Mouse (Mus musculus): ENCODE data around the gene Fahd1.

DNA sequence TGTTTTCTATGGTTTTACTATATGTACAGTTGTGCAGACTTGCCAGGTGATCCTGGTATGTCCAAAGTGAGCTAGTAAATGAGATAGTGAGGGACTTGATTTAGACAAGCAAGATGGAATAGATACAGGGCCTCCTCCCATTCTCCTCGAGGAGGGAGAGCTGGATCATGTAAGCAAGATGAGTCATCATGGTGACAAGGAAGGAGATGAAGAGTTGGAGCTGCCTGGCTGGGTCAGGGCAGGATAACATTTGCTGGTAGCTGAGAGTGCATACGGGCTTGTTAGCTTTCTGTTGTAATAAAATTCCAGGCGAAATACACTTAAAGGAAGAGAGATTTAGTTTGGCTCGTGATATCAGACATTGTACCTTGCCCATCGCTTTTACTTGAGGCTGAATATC is 9.8 kb downstream of the Fahd1 start:
- no peak for TF ChIP-seq POLR2A (IDR thresholded peaks at IDR 0.05; ENCODE audit: low read depth, low read length)
- TF ChIP-seq EP300 (IDR thresholded peaks at IDR 0.05; ENCODE audit: low read length): no peak
- no peak for TF ChIP-seq USF1 (IDR thresholded peaks at IDR 0.05; ENCODE audit: low read depth, low read length)
- TF ChIP-seq RCOR1 (conservative IDR thresholded peaks at IDR 0.05; ENCODE audit: low read depth, low read length): no peak
- no peak for TF ChIP-seq MAFK (IDR thresholded peaks at IDR 0.05; ENCODE audit: insufficient replicate concordance, low read length)
- no peak for TF ChIP-seq KAT2A (IDR thresholded peaks at IDR 0.05; ENCODE audit: insufficient replicate concordance, low read length)
- no peak for TF ChIP-seq HCFC1 (IDR thresholded peaks at IDR 0.05; ENCODE audit: low read depth, low read length)
- TF ChIP-seq CTCF (conservative IDR thresholded peaks at IDR 0.05 in 1 of 2, IDR thresholded peaks at IDR 0.05 in 1 of 2; ENCODE audit: low read depth in 2 of 2, low read length in 2 of 2): no peak
- no peak for TF ChIP-seq POLR2AphosphoS2 (IDR thresholded peaks at IDR 0.05; ENCODE audit: low read depth, low read length)
- no peak for TF ChIP-seq IRF4 (IDR thresholded peaks at IDR 0.05; ENCODE audit: low read depth, low read length)
- no peak for TF ChIP-seq SMC3 (IDR thresholded peaks at IDR 0.05; ENCODE audit: low read depth, low read length)
- no peak for TF ChIP-seq ZC3H11A (IDR thresholded peaks at IDR 0.05; ENCODE audit: low read depth, low read length)
- TF ChIP-seq ELF1 (IDR thresholded peaks at IDR 0.05; ENCODE audit: low read depth, low read length): no peak

Measured in CH12.LX (cell line).